Mouse (Mus musculus) thymus, adult 18-20 months (tissue): ENCODE data around the gene Fut11.

Source experiments
- DNase-seq, 2 experiments: peaks; one replicate each; pipeline ENCODE4 v3.0.0; 2022; ENCODE audit warnings: mixed read lengths in 2 of 2

The Fut11 gene

GRCm38 (mm10) chr14:20694884-20695760 lies at the start of gene Fut11:
TSS of gene Fut11 (plus strand) at chr14:20694968.
- peak; percentile 71 to 77 for DNase-seq

GRCm38 (mm10) chr14:20645547-20645946 lies 49.2 kb upstream of the Fut11 start:
- no peak for DNase-seq

- no peak for DNase-seq
Measured at GRCm38 (mm10) chr14:20646381-20646780, 48.4 kb upstream of the Fut11 start.

GRCm38 (mm10) chr14:20651000-20651399 lies 43.8 kb upstream of the Fut11 start:
- DNase-seq, result no peak

- no peak for DNase-seq
Measured at GRCm38 (mm10) chr14:20651722-20652256, 43.0 kb upstream of the Fut11 start.

- DNase-seq, result no peak
Measured at GRCm38 (mm10) chr14:20654690-20655421, 39.9 kb upstream of the Fut11 start.

GRCm38 (mm10) chr14:20655731-20656130 lies 39.0 kb upstream of the Fut11 start:
- DNase-seq, result no peak

- DNase-seq, result no peak
Measured at GRCm38 (mm10) chr14:20656361-20656760, 38.4 kb upstream of the Fut11 start, which contains the start of gene Myoz1. TSS of gene Myoz1 (minus strand) at chr14:20656540.

- DNase-seq, result no peak
Measured at GRCm38 (mm10) chr14:20658326-20658725, 36.4 kb upstream of the Fut11 start.

GRCm38 (mm10) chr14:20658902-20659301 lies 35.9 kb upstream of the Fut11 start:
- DNase-seq, result no peak

GRCm38 (mm10) chr14:20659687-20660086 lies 35.1 kb upstream of the Fut11 start:
- no peak for DNase-seq

GRCm38 (mm10) chr14:20660827-20661660 lies 33.7 kb upstream of the Fut11 start:
- peak; percentile 79 to 88 for DNase-seq

GRCm38 (mm10) chr14:20661661-20662331 lies 33.0 kb upstream of the Fut11 start:
- peak in 1 of 2 experiments; percentile 20 for DNase-seq

- no peak for DNase-seq
Measured at GRCm38 (mm10) chr14:20662740-20663139, 32.0 kb upstream of the Fut11 start.

- no peak for DNase-seq
Measured at GRCm38 (mm10) chr14:20663601-20664000, 31.2 kb upstream of the Fut11 start.

- no peak for DNase-seq
Measured at GRCm38 (mm10) chr14:20664436-20664835, 30.3 kb upstream of the Fut11 start.

GRCm38 (mm10) chr14:20667469-20667868 lies 27.3 kb upstream of the Fut11 start:
- DNase-seq, result no peak

GRCm38 (mm10) chr14:20668154-20668810 lies 26.5 kb upstream of the Fut11 start, which contains the start of gene Synpo2l:
TSS of gene Synpo2l (minus strand) at chr14:20668354.
- DNase-seq, result no peak

- no peak for DNase-seq
Measured at GRCm38 (mm10) chr14:20672990-20673389, 21.8 kb upstream of the Fut11 start.

- peak in 1 of 2 experiments; percentile 42 for DNase-seq
Measured at GRCm38 (mm10) chr14:20673735-20674063, 21.1 kb upstream of the Fut11 start.

- DNase-seq, result peak; percentile 94 to 96
Measured at GRCm38 (mm10) chr14:20674064-20674833, 20.5 kb upstream of the Fut11 start, which contains the start of gene Sec24c. TSS of gene Sec24c (plus strand) at chr14:20674308.
